Mouse (Mus musculus): ENCODE results near the gene Ankef1. TPM values are rescaled to one million over a fixed set of nuclear protein-coding genes. Genes with fewer than 3 reads are reported as not detected.

Gene Ankef1
- total RNA-seq, 2 experiments from 2014 or later: 1.7 to 2.3 TPM

- DNase-seq (ENCODE audit: low spot score in 2 of 2): no peak
These were observed 97.0 kb downstream of the Ankef1 start for GRCm38 (mm10) chr2:136598743-136599142.

- DNase-seq (ENCODE audit: low spot score in 2 of 2): no peak
These were observed 99.0 kb downstream of the Ankef1 start for GRCm38 (mm10) chr2:136600651-136601170.

GRCm38 (mm10) chr2:136601206-136601605 lies 99.5 kb downstream of the Ankef1 start:
- no peak for DNase-seq (ENCODE audit: low spot score in 2 of 2)

Other genes starting within 250 kb of the Ankef1 start
- gene Pak7, start 113.9 kb upstream of the Ankef1 start, total RNA-seq (2021): under 1 TPM; 0.29 to 0.52 TPM
- gene Snap25, start 211.5 kb downstream of the Ankef1 start, total RNA-seq (2021): under 1 TPM in 1 of 2 experiments, not detected in 1; 0.15 TPM